Mouse (Mus musculus) 3T3-L1 (cell line): Measurements from ENCODE around the gene Kif6.
A peak's percentile ranks its signal among the peaks of the same experiment; 100 is the strongest.

Source experiments
- DNase-seq: peaks from one replicate; pipeline ENCODE4 v3.0.0-alpha.2; 2015; ENCODE audit warnings: low read depth, low spot score

The Kif6 gene

GRCm38 (mm10) chr17:49736364-49736763 lies 121.4 kb downstream of the Kif6 start:
- no peak for DNase-seq

GRCm38 (mm10) chr17:49737217-49737774 lies 122.4 kb downstream of the Kif6 start:
- DNase-seq: no peak

DNA sequence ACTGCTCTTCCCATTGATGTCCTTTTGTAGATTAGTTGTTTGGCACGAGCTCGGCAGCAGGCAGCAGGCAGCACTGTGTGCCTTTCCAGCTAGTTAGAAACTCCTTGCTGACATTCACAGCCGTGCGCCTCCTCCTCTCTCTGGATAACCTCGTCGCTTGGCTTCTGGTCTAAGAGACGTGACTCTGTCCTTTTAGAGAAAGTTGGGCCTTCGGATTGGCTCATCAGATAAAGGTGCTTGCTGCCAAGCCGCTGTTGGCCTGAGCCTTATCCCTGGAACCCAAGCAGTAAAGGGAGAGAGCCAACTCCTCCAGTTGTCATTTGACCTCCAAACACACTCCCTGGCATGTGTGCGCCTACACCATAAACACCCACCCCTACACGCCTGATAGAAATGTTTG lies 123.4 kb downstream of the Kif6 start:
- DNase-seq: no peak

GRCm38 (mm10) chr17:49739896-49740679 lies 125.2 kb downstream of the Kif6 start:
- no peak for DNase-seq

DNA sequence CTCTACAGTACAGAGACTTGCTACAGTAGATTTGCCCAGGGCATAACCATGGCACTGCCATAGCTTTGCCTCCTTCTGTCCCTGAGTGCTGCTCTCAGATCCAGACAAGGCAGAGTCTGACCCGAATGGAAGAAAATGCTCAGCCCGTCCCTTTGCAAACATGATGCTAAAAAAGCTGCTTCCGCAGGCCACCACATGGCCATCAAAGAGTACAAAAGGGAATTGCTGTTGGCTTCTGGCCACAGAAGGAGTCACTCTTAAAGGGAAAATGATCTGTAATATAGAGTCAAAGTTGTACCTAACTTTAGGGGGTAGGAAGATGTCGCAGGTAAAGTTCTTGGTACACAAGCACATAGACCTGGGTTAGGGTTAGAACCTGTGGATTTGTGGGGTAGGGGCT lies 126.2 kb downstream of the Kif6 start:
- DNase-seq: no peak

GRCm38 (mm10) chr17:49741927-49742326 lies 127.0 kb downstream of the Kif6 start:
- DNase-seq: no peak

GRCm38 (mm10) chr17:49743580-49744463 lies 128.9 kb downstream of the Kif6 start:
- no peak for DNase-seq

DNA sequence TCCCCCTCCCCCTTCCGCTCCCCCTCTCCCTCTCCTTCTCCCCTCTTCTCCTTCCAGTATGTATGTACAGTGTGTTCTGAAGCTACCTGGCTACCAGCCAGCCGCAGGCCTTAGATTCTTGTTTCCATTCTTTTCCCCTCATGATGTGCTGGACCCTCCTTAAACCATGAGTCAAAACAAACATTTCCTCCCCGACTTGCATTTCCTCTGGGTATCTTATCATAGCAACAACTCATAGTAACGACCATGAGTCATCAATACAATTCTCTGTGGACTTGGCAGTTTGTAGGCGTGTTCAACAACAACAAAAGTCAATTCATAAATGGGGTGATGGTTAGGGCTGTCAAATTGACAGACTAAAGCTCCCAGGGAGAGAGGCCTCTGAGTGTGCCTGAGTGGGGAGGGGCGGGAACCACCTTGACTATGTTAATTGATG lies 136.0 kb downstream of the Kif6 start:
- DNase-seq: peak; percentile 95

DNA sequence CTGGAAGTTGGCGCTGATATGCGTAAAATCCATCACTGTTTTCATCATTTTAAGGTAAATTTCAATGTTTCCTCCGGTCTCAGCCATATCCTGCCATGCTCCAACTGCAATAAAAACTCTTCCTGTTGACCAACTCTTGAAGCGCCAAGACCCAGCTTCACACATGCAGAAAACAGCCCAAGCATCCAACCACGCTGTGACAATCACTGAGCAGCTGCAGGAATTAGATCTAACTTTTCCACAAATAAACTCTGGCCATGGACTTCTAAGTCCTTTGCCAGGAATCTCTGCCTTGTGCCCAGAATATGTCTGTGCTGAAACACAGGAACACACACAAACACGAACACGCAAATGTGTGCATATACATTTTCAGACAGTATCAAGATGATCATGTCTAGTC lies 138.9 kb downstream of the Kif6 start:
- no peak for DNase-seq

DNA sequence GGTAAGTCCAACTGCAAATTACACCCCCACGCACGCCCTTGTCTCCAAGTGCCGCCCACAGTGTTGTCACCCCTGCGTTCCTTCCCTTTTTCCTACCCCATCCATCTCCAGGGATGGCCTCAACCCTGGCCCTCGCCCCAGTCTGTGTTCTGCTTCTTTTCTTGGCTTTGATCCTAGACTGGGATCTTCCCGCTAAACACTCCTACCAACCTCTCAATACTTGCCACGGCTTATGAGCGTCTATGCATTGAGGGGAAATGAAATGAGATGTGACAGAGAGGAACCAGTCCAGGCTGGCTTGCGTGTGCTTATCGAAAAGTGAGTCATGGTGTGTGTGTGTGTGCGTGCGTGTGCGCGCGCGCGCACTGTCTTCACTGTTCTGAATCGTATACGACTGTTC lies 141.9 kb downstream of the Kif6 start:
- DNase-seq: no peak

GRCm38 (mm10) chr17:49759047-49759446 lies 144.1 kb downstream of the Kif6 start:
- DNase-seq: no peak

- DNase-seq: no peak
These were observed 146.3 kb downstream of the Kif6 start for GRCm38 (mm10) chr17:49761260-49761659.

DNA sequence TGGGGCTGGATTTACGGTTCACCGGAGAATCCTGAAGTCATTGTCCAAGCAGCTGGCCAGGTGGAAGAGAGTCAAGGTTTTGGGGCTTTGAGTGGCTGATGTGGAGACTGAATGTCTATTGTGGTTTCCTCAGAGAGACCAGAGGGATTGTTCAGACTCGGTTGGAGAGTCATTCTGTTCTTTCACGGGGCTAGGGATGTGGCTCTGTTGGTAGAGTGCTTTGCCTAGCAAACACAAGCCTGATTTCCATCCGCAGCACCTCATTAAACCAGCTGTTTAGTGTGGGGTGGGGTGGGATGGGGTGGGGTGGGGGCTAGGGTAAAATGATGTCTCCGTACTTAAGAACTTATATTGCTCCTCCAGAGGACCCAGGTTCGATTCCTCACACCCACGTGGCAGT lies 146.9 kb downstream of the Kif6 start:
- no peak for DNase-seq

DNA sequence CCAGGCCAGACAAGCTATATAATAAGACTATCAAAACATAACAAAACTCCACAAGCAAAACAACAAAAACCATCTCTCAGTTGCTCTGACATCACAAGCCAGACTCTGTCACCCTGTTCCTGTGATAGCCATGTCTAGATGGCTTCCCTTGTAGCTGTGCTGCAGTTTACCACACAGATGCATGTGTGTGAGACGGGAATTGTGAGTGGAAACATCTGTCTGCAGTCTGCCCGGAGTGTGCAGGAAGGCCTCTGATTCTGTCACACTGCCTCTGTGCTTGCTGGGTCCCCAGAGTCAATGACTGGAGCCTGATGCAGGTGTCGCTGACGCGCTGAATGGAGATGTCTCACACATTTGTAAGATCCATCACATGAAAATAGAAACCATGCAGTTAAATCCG lies 150.0 kb downstream of the Kif6 start:
- DNase-seq: no peak

GRCm38 (mm10) chr17:49767717-49768370 lies 152.9 kb downstream of the Kif6 start:
- DNase-seq: no peak

GRCm38 (mm10) chr17:49771703-49772315 lies 156.9 kb downstream of the Kif6 start:
- no peak for DNase-seq

DNA sequence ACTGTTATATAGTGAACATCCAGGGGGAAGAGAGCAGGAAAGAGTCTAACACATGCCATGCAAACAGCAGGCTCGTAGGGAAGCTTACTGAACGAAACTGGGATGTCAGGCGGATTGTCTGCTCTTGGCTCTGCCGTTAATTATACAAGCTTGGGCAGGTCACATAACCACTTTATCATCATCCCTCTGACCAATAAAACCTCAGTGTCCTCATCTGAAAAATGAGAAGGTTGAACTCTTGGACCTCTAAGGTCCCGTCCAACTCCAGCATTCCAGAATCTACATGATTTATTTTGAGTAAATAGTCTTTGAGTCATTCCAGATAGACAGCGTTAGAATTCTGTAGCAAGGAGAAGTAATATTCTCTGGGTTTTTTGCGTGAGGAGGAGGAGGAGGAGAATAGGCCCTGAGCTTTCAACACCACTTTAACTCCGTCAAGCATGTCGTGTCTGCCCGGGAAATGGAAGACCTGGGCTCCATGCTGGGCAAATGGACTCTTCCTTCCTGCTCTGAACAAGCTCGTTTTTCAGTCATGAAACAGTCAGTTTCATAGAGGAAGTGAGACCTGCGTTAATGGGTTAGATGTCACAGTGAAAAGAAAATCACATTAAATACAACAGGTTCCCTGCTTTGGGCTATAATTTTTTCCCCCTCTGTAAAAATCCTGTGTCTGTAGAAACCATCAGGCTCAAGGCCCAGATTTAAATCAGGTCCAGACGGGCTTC lies 162.3 kb downstream of the Kif6 start:
- DNase-seq: peak; percentile 56

DNA sequence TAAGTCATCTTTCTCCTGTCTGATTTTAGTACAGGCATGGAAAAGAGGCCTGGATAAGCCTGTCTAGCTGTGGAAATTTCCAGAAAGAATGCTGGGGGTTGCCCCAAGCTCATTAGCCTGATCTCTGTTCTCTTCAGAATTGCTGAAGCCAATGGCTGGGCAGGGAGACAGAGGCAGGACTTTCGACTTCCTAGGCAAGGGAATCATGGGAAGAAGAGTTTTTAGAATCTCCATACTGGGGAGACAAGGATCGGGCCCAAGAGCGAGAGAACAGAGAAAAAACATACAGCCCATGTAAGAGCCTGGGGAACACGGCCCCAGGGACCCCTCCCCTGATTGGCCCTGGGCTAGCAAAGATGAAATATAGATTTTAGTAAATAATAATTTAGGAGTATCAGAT lies 164.1 kb downstream of the Kif6 start:
- DNase-seq: no peak

- DNase-seq: peak; percentile 66
These were observed 164.6 kb downstream of the Kif6 start for GRCm38 (mm10) chr17:49779576-49779975.

- no peak for DNase-seq
These were observed 170.9 kb downstream of the Kif6 start for GRCm38 (mm10) chr17:49785851-49786250.

DNA sequence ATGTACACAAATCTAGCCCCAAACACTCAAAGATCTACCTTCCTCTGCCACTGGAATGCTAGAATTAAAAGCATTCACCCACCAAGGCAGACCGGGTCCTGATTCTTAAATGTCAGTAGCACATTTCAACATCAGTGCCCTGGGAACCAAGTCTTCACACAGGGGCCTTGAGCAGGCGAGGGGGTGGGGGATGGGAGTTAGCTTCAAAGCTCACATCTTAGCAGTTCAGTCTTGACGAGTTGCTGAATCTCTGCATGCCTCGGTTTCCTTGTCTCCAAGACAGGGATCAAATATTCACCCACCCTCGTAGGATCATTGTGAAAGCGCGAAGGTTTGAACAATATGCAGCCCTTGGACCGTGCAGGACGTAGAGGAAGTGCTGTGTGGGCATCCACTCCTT lies 172.4 kb downstream of the Kif6 start:
- no peak for DNase-seq
